Mouse (Mus musculus) embryonic facial prominence, embryonic 12.5 days (tissue): Measurements from ENCODE around the gene Pisd. TPM values are rescaled to one million over a fixed set of nuclear protein-coding genes. Genes with fewer than 3 reads are reported as not detected.
"Not testable (repeated sequence)": the region's sequence is repeated elsewhere in the genome, so short reads cannot be mapped to it uniquely, and the experiment has no call there.

Experiments
- ATAC-seq: fragments of 200-750 bp; cut with Nextera tagmentation; 2 replicates; pipeline ENCODE4 v1.8.0; 2017; ENCODE audit not compliant: insufficient number of reproducible peaks, insufficient read depth, low FRiP score, low TSS enrichment
- H3K27ac ChIP-seq: fragments of 300-500 bp; sonication (generic); 2 replicates; pipeline ENCODE4 v1.5.1; 2016; ENCODE audit warnings: mild to moderate bottlenecking
- H3K27me3 ChIP-seq: fragments of 300-500 bp; sonication (generic); 2 replicates; pipeline ENCODE4 v1.6.1; 2016; ENCODE audit warnings: mild to moderate bottlenecking, moderate library complexity
- H3K36me3 ChIP-seq: fragments of 300-500 bp; sonication (generic); 2 replicates; pipeline ENCODE4 v1.6.1; 2016; ENCODE audit warnings: mild to moderate bottlenecking
- H3K4me1 ChIP-seq: fragments of 300-500 bp; sonication (generic); 2 replicates; pipeline ENCODE4 v1.6.1; 2016
- H3K4me2 ChIP-seq: fragments of 300-500 bp; sonication (generic); replicated peaks from 2 replicates; pipeline ENCODE4 v1.6.1; 2016; ENCODE audit warnings: mild to moderate bottlenecking, moderate library complexity
- H3K4me3 ChIP-seq: fragments of 300-500 bp; sonication (generic); 2 replicates; pipeline ENCODE4 v1.5.1; 2016; ENCODE audit warnings: mild to moderate bottlenecking
- H3K9ac ChIP-seq: fragments of 300-500 bp; sonication (generic); 2 replicates; pipeline ENCODE4 v1.6.1; 2016; ENCODE audit warnings: mild to moderate bottlenecking, moderate library complexity
- H3K9me3 ChIP-seq: fragments of 300-500 bp; sonication (generic); 2 replicates; pipeline ENCODE4 v1.6.1; 2016; ENCODE audit warnings: mild to moderate bottlenecking, moderate library complexity
- WGBS: fragments of 180-500 bp; shearing (Covaris S2); methylation state at CpG from one replicate; pipeline ENCODE4 v1.1.7; 2016; 5-methylcytosine and 5-hydroxymethylcytosine counted together
- polyA plus RNA-seq: library from polyadenylated mRNA; unstranded; fragments of >200 nt; fragmentation: Nextera tagmentation; extraction: Ambion mirVana; gene quantifications from 2 replicates; pipeline ENCODE4 v1.2.1, GENCODE M21; 2016

Gene Pisd
- polyA plus RNA-seq, 1 experiment from 2014 or later, result 62.0 TPM

- Histone ChIP-seq H3K9me3 (no peaks in the 10 kb centered on the region), H3K9ac (no peak overlapping the region), H3K4me3 (no peak overlapping the region), H3K27me3 (no peaks in the 10 kb centered on the region), H3K36me3 (peaks cover 2% of the 10 kb centered on the region; the same call in 1 of the 2 replicates), H3K4me2 (no peak overlapping the region), H3K27ac (no peak overlapping the region), H3K4me1 (peaks cover 13% of the 10 kb centered on the region; the same call in 1 of the 2 replicates)
- WGBS, result 56% methylated on average over 9 of the region's 9 CpGs
- no peak for ATAC-seq
These were observed 43.3 kb downstream of the Pisd start for GRCm38 (mm10) chr5:32742149-32742548.

GRCm38 (mm10) chr5:32741377-32741776, 44.1 kb downstream of the Pisd start:
- not testable (repeated sequence) for H3K4me3 ChIP-seq, H3K4me2 ChIP-seq, ATAC-seq, H3K27me3 ChIP-seq, H3K27ac ChIP-seq, H3K9me3 ChIP-seq, H3K9ac ChIP-seq, H3K36me3 ChIP-seq
- H3K4me1 ChIP-seq, result peaks cover 12% of the 10 kb centered on the region; the same call in 1 of the 2 replicates
- 95% methylated on average over 4 of the region's 4 CpGs for WGBS

- not testable (repeated sequence) for H3K9ac ChIP-seq, H3K36me3 ChIP-seq, ATAC-seq, H3K27me3 ChIP-seq, H3K9me3 ChIP-seq, H3K4me3 ChIP-seq, H3K4me1 ChIP-seq, H3K27ac ChIP-seq, H3K4me2 ChIP-seq
- WGBS, result 87% methylated on average over 8 of the region's 8 CpGs
These were observed 44.6 kb downstream of the Pisd start for GRCm38 (mm10) chr5:32740850-32741249.

GRCm38 (mm10) chr5:32740138-32740537, 45.3 kb downstream of the Pisd start:
- H3K27ac ChIP-seq, result no peak overlapping the region
- H3K9me3 ChIP-seq, result no peaks in the 10 kb centered on the region
- H3K4me1 ChIP-seq, result no peaks in the 10 kb centered on the region; the same call in 1 of the 2 replicates
- no peaks in the 10 kb centered on the region for H3K27me3 ChIP-seq
- no peak overlapping the region for H3K4me2 ChIP-seq
- no peak overlapping the region for H3K4me3 ChIP-seq
- H3K9ac ChIP-seq, result no peak overlapping the region
- peaks cover 14% of the 10 kb centered on the region for H3K36me3 ChIP-seq
- WGBS, result 94% methylated on average over 3 of the region's 3 CpGs
- no peak for ATAC-seq

- WGBS, result 90% methylated on average over 3 of the region's 3 CpGs
- H3K27ac ChIP-seq, result not testable (repeated sequence)
- 0 out of 2 replicates have a peak, but pooled peaks have one; percentile 30 for ATAC-seq
These were observed 48.7 kb downstream of the Pisd start for GRCm38 (mm10) chr5:32736770-32737169.

GRCm38 (mm10) chr5:32735779-32736178, 49.7 kb downstream of the Pisd start:
- no peak overlapping the region for H3K4me2 ChIP-seq
- peaks cover 15% of the 10 kb centered on the region for H3K36me3 ChIP-seq
- no peak overlapping the region for H3K27ac ChIP-seq
- H3K4me1 ChIP-seq, result no peaks in the 10 kb centered on the region
- H3K9ac ChIP-seq, result no peak overlapping the region
- H3K4me3 ChIP-seq, result no peak overlapping the region
- H3K27me3 ChIP-seq, result no peaks in the 10 kb centered on the region
- 92% methylated on average over 6 of the region's 6 CpGs for whole genome bisulfite sequencing
- ATAC-seq, result no peak
- no peaks in the 10 kb centered on the region for H3K9me3 ChIP-seq

More at GRCm38 (mm10) chr5:32736770-32737169, 48.7 kb downstream of the Pisd start:
- peaks cover 15% of the 10 kb centered on the region for H3K36me3 ChIP-seq
- H3K4me3 ChIP-seq, H3K9ac ChIP-seq, H3K4me1 ChIP-seq, H3K4me2 ChIP-seq, H3K9me3 ChIP-seq, H3K27me3 ChIP-seq: not testable (repeated sequence)

GRCm38 (mm10) chr5:32733892-32734291, 51.6 kb downstream of the Pisd start:
- peaks cover 15% of the 10 kb centered on the region for H3K36me3 ChIP-seq
- H3K9ac ChIP-seq, H3K27me3 ChIP-seq, ATAC-seq, H3K27ac ChIP-seq, H3K9me3 ChIP-seq, H3K4me1 ChIP-seq, H3K4me2 ChIP-seq, H3K4me3 ChIP-seq: not testable (repeated sequence)
- WGBS, result 90% methylated on average over 6 of the region's 6 CpGs

GRCm38 (mm10) chr5:32728851-32729250, 56.6 kb downstream of the Pisd start:
- Histone ChIP-seq H3K4me1 (no peaks in the 10 kb centered on the region), H3K4me2 (no peak overlapping the region), H3K4me3 (no peak overlapping the region), H3K27me3 (no peaks in the 10 kb centered on the region), H3K27ac (no peak overlapping the region), H3K9ac (no peak overlapping the region), H3K9me3 (no peaks in the 10 kb centered on the region), H3K36me3 (no peaks in the 10 kb centered on the region)
- 75% methylated on average over 8 of the region's 8 CpGs for WGBS
- no peak for ATAC-seq

GRCm38 (mm10) chr5:32728300-32728699, 57.1 kb downstream of the Pisd start:
- no peak for ATAC-seq
- no peaks in the 10 kb centered on the region for H3K9me3 ChIP-seq
- H3K27me3 ChIP-seq, result no peaks in the 10 kb centered on the region
- H3K4me1 ChIP-seq, result no peaks in the 10 kb centered on the region
- no peaks in the 10 kb centered on the region for H3K36me3 ChIP-seq
- H3K4me2 ChIP-seq, result no peak overlapping the region
- H3K4me3 ChIP-seq, result no peak overlapping the region
- no peak overlapping the region for H3K27ac ChIP-seq
- no peak overlapping the region for H3K9ac ChIP-seq
- 69% methylated on average over 7 of the region's 7 CpGs for WGBS

GRCm38 (mm10) chr5:32725397-32725796, 60.0 kb downstream of the Pisd start:
- H3K4me3 ChIP-seq, H3K9me3 ChIP-seq, H3K36me3 ChIP-seq, H3K27ac ChIP-seq, H3K4me2 ChIP-seq, H3K9ac ChIP-seq, H3K27me3 ChIP-seq, H3K4me1 ChIP-seq, ATAC-seq: not testable (repeated sequence)
- 69% methylated on average over 3 of the region's 3 CpGs for WGBS

- Histone ChIP-seq H3K4me2 (no peak overlapping the region), H3K27ac (no peak overlapping the region), H3K9me3 (no peaks in the 10 kb centered on the region), H3K9ac (no peak overlapping the region), H3K36me3 (no peaks in the 10 kb centered on the region), H3K27me3 (no peaks in the 10 kb centered on the region), H3K4me1 (no peaks in the 10 kb centered on the region), H3K4me3 (no peak overlapping the region)
- no peak for ATAC-seq
- 89% methylated on average over 7 of the region's 7 CpGs for WGBS
These were observed 61.5 kb downstream of the Pisd start for GRCm38 (mm10) chr5:32723981-32724380.

- not testable (repeated sequence) for H3K27me3 ChIP-seq, H3K4me3 ChIP-seq
These were observed 62.7 kb downstream of the Pisd start for GRCm38 (mm10) chr5:32722711-32723110.

GRCm38 (mm10) chr5:32722263-32722662, 63.2 kb downstream of the Pisd start:
- no peaks in the 10 kb centered on the region for H3K27me3 ChIP-seq
- no peak for ATAC-seq
- no peaks in the 10 kb centered on the region for H3K4me1 ChIP-seq
- H3K27ac ChIP-seq, result no peak overlapping the region
- WGBS, result 68% methylated on average over 7 of the region's 7 CpGs
- H3K9ac ChIP-seq, result no peak overlapping the region
- no peaks in the 10 kb centered on the region for H3K36me3 ChIP-seq
- H3K4me3 ChIP-seq, result no peak overlapping the region
- no peaks in the 10 kb centered on the region for H3K9me3 ChIP-seq
- no peak overlapping the region for H3K4me2 ChIP-seq

More at GRCm38 (mm10) chr5:32722711-32723110, 62.7 kb downstream of the Pisd start:
- not testable (repeated sequence) for H3K27ac ChIP-seq, H3K4me2 ChIP-seq, H3K36me3 ChIP-seq, H3K4me1 ChIP-seq, ATAC-seq, H3K9me3 ChIP-seq, H3K9ac ChIP-seq
- 78% methylated on average over 8 of the region's 8 CpGs for WGBS
